Mouse (Mus musculus) megakaryocyte-erythroid progenitor cell, adult 5 weeks (primary cell): ENCODE data around the gene Gsdmc3. TPM values are rescaled to one million over a fixed set of nuclear protein-coding genes. Genes with fewer than 3 reads are reported as not detected.

Experiments
- polyA plus RNA-seq: library from polyadenylated mRNA; stranded (reverse); fragments of >175 nt; gene quantifications from 2 replicates; pipeline ENCODE4 v1.2.3, GENCODE M21; 2012

The Gsdmc3 gene
- not detected in 2 replicates for polyA plus RNA-seq

GRCm38 (mm10) chr15:63878458-63878857, at the start of gene Gsdmc3:
TSS of gene Gsdmc3 (minus strand) at chr15:63878558.

GRCm38 (mm10) chr15:63912197-63912596, 33.8 kb upstream of the Gsdmc3 start, which contains the start of gene Gsdmc4:
TSS of gene Gsdmc4 (minus strand) at chr15:63912297.

Other genes with a start within 250 kb of the Gsdmc3 start
- not detected in 2 replicates for gene Gsdmc2, start 33.4 kb downstream of the Gsdmc3 start, polyA plus RNA-seq
- gene Gsdmc4, start 33.7 kb upstream of the Gsdmc3 start, polyA plus RNA-seq = not detected in 2 replicates
- 72.6 and 94.5 TPM in 2 replicates for gene Fam49b, start 181.9 kb upstream of the Gsdmc3 start, polyA plus RNA-seq